Mouse (Mus musculus) midbrain, embryonic 11.5 days (tissue): Measurements from ENCODE around the gene Slc25a13. TPM values are rescaled to one million over a fixed set of nuclear protein-coding genes. Genes with fewer than 3 reads are reported as not detected.
"Not testable (repeated sequence)": the region's sequence is repeated elsewhere in the genome, so short reads cannot be mapped to it uniquely, and the experiment has no call there.

Experiments
- ATAC-seq: fragments of 200-750 bp; cut with Nextera tagmentation; 2 replicates; pipeline ENCODE4 v1.8.0; 2017; ENCODE audit warnings: moderate TSS enrichment, moderate library complexity; ENCODE audit not compliant: low FRiP score
- DNase-seq: peaks from one replicate; pipeline ENCODE4 v3.0.0; 2015; ENCODE audit warnings: low spot score; ENCODE audit errors: missing footprints
- H3K27ac ChIP-seq: fragments of 300-500 bp; sonication (generic); 2 replicates; pipeline ENCODE4 v1.5.1; 2014; ENCODE audit warnings: low read depth, low read length
- H3K27me3 ChIP-seq: fragments of 300-500 bp; sonication (generic); 2 replicates; pipeline ENCODE4 v1.6.1; 2014; ENCODE audit warnings: mild to moderate bottlenecking, low read length, moderate library complexity, mixed read lengths; ENCODE audit not compliant: control insufficient read depth, insufficient read depth
- H3K36me3 ChIP-seq: fragments of 300-500 bp; sonication (generic); 2 replicates; pipeline ENCODE4 v1.6.1; 2014; ENCODE audit warnings: mild to moderate bottlenecking, low read length, moderate library complexity, mixed read lengths; ENCODE audit not compliant: control insufficient read depth, insufficient read depth
- H3K4me1 ChIP-seq: fragments of 300-500 bp; sonication (generic); 2 replicates; pipeline ENCODE4 v1.6.1; 2014; ENCODE audit warnings: low read length; ENCODE audit not compliant: control insufficient read depth, insufficient read depth
- H3K4me2 ChIP-seq: fragments of 300-500 bp; sonication (generic); 2 replicates; pipeline ENCODE4 v1.6.1; 2014; ENCODE audit warnings: mild to moderate bottlenecking, moderate library complexity
- H3K4me3 ChIP-seq: fragments of 300-500 bp; sonication (generic); 2 replicates; pipeline ENCODE4 v1.5.1; 2014; ENCODE audit warnings: low read depth, low read length
- H3K9ac ChIP-seq: fragments of 300-500 bp; sonication (generic); 2 replicates; pipeline ENCODE4 v1.6.1; 2014; ENCODE audit warnings: low read length
- H3K9me3 ChIP-seq: fragments of 300-500 bp; sonication (generic); 2 replicates; pipeline ENCODE4 v1.6.1; 2016; ENCODE audit warnings: low read length; ENCODE audit not compliant: control insufficient read depth
- WGBS: fragments of 180-500 bp; shearing (Covaris S2); extraction: QIAGEN DNeasy Blood & Tissue Kit; methylation state at CpG from one replicate; pipeline ENCODE4 v1.1.7; 2014; 5-methylcytosine and 5-hydroxymethylcytosine counted together
- polyA plus RNA-seq: library from polyadenylated mRNA; unstranded; fragments of >200 nt; fragmentation: Nextera tagmentation; extraction: Ambion mirVana; gene quantifications from 2 replicates; pipeline ENCODE4 v1.2.1, GENCODE M21; 2014

Slc25a13 gene
- polyA plus RNA-seq, 1 experiment from 2014 or later = 34.7 TPM

DNA sequence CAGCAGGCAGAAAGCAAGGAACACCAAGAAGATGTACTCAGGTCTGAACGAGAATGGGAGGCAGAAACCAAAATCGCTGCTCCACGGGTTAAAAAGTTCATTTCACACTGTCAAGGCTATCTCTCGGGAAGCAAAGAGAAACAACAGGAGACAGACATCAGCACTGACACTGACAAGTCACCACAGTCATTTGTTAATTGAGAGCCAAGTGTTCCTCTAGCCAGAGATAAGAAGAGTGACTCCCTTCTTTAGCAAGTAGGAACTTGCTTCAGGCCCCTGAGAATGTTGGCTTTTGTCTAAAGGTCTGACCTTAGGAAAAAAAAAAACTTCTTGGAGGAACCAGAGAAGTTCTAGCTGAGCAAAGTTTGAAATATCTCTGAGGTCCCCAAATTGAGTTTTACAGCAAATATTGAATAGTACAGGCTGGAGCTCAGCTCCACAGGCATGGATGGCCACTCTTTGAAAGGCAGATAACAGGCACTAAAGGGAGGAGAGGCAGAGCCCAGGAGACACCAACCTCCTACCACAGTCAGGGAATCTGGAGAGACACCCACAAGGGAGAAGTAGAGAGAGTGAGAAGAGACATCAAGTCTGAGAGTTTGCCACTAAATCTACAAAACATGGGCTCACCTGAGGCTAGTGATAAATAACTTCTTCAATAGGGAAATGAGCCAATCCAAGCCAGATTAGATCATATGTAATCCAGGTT is 8.5 kb downstream of the Slc25a13 start:
- WGBS = 67% methylated on average over 4 of the region's 4 CpGs
- H3K9ac ChIP-seq = no peak overlapping the region
- H3K4me2 ChIP-seq = no peak overlapping the region
- H3K27me3 ChIP-seq = no peaks in the 10 kb centered on the region
- ATAC-seq (no peak), DNase-seq (no peak)
- H3K9me3 ChIP-seq = no peaks in the 10 kb centered on the region
- H3K27ac ChIP-seq = no peak overlapping the region
- no peaks in the 10 kb centered on the region for H3K4me1 ChIP-seq
- no peaks in the 10 kb centered on the region for H3K36me3 ChIP-seq
- no peak overlapping the region for H3K4me3 ChIP-seq

DNA sequence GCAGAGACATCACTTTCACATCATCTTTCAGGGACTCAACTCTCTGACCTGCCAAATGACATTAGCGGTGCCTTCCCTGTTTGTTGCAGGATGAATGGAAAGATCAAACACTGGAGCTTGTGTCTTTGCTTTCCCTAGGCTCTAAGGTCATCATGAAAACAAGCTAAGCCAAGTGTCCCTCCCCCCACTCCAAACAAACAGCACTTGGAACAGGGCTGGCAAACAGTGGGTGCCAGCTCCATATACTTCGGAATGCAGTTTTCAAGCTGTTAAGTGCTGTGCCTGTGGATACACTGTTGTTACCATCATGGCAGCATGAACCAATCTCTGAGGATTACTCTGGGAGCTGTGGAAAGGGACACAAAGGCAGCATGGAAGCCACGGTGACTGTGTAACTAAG is 9.1 kb downstream of the Slc25a13 start:
- ATAC-seq = no peak
- Histone ChIP-seq H3K4me2 (no peak overlapping the region), H3K27me3 (no peaks in the 10 kb centered on the region), H3K4me3 (no peak overlapping the region), H3K27ac (no peak overlapping the region), H3K36me3 (no peaks in the 10 kb centered on the region), H3K4me1 (no peaks in the 10 kb centered on the region), H3K9ac (no peak overlapping the region), H3K9me3 (no peaks in the 10 kb centered on the region)
- no peak for DNase-seq
- 77% methylated on average over 3 of the region's 3 CpGs for WGBS

DNA sequence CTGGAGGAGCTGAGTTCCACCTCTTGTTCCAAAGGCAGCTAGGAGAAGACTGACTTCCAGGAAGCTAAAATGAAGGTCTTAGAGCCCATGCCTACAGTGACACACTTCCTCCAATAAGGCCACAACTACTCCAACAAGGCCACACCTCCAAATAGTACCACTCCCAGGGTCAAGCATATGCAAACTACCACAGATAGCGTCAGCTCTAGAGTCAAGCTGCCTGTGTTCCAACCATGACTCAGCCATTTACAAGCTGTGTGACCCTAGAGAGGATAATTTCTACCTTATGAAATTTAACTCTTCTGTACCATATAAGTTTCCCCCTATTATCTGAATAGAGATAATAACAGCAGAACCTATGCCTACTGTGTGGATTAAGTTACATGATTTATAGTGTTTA is 9.6 kb downstream of the Slc25a13 start:
- no peaks in the 10 kb centered on the region for H3K36me3 ChIP-seq
- 79% methylated on average over 1 of the region's 1 CpGs for WGBS
- no peaks in the 10 kb centered on the region for H3K27me3 ChIP-seq
- H3K27ac ChIP-seq = no peak overlapping the region
- H3K9ac ChIP-seq = no peak overlapping the region
- H3K9me3 ChIP-seq = no peaks in the 10 kb centered on the region
- ATAC-seq (no peak), DNase-seq (no peak)
- H3K4me3 ChIP-seq = no peak overlapping the region
- H3K4me2 ChIP-seq = no peak overlapping the region
- H3K4me1 ChIP-seq = no peaks in the 10 kb centered on the region

DNA sequence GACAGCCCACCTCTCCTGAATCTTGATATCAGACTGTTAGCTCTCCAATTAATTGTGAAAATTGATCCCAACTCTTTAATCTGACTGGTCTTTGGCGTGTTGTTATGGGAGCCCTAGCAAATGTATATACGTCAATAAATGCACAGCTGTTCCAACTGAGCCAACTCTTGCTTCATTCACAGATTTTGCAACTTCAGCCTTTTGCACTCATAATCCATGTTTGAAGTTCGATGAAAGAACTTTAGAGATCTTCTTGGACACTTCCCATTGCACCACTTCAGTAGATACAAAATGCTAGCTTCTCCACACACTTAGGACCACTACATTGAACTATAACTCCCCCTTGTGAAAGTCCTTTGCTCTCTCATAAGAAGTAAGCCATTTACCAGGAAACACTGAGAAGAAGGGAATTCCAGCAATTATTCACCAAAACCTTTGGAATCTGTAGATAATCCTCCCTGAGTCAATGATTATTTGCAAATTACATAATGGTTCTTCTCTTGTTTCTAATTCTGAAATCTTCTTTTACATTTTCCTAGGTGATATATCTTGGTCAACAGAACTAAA is 11.3 kb downstream of the Slc25a13 start:
- ATAC-seq (no peak), DNase-seq (no peak)
- Histone ChIP-seq H3K9me3 (no peaks in the 10 kb centered on the region), H3K4me1 (no peaks in the 10 kb centered on the region), H3K27me3 (no peaks in the 10 kb centered on the region), H3K4me2 (no peak overlapping the region), H3K36me3 (no peaks in the 10 kb centered on the region), H3K9ac (no peak overlapping the region), H3K27ac (no peak overlapping the region), H3K4me3 (no peak overlapping the region)
- WGBS = 87% methylated on average over 3 of the region's 3 CpGs

DNA sequence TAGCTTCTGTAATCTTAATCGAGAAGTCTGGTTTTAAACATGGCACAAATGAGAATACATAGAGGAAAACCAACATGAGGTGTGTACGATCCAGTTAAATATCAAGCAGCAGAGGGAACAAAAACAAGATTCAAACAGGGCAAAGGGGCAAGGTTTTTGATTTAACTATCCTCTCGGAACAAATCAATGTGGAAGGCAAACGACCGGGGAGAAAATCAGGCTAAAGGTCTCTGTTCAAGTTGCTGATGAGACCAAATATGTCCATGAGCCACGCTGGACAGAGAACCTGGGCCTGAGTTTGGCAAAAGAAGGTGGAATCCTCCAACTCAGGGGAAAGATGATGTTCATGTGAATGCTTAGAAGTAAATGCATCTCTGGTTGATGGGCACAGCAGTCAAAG is 14.5 kb downstream of the Slc25a13 start:
- WGBS = 86% methylated on average over 6 of the region's 6 CpGs
- no peaks in the 10 kb centered on the region for H3K9me3 ChIP-seq
- H3K27me3 ChIP-seq = no peaks in the 10 kb centered on the region
- DNase-seq (no peak), ATAC-seq (no peak)
- no peak overlapping the region for H3K4me2 ChIP-seq
- H3K4me1 ChIP-seq = no peaks in the 10 kb centered on the region
- H3K36me3 ChIP-seq = no peaks in the 10 kb centered on the region
- no peak overlapping the region for H3K4me3 ChIP-seq
- no peak overlapping the region for H3K27ac ChIP-seq
- H3K9ac ChIP-seq = no peak overlapping the region

DNA sequence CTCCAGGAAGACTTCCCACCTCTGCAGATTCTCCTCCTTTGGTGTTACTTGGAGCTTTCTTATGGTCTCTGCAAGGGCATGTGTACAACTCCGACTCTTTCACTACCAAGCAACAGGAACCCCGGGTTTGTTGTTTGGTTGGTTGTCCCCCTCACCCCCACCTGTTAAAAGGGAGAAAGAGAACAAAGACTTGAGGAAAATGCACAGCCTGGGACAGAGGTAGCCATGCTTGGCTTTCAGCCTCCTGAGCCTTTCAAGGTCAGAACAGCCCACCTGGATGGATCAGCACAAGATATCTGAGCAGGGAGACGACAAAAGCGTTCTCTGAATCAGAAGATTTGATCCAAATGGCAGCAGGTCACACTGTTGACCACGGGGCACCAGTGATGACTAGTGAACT is 15.0 kb downstream of the Slc25a13 start:
- no peak overlapping the region for H3K9ac ChIP-seq
- H3K4me2 ChIP-seq = no peak overlapping the region
- DNase-seq = no peak
- no peak overlapping the region for H3K27ac ChIP-seq
- H3K9me3 ChIP-seq = no peaks in the 10 kb centered on the region
- H3K36me3 ChIP-seq = no peaks in the 10 kb centered on the region
- H3K27me3 ChIP-seq = no peaks in the 10 kb centered on the region
- no peak overlapping the region for H3K4me3 ChIP-seq
- H3K4me1 ChIP-seq = no peaks in the 10 kb centered on the region
- no peak for ATAC-seq
- 83% methylated on average over 5 of the region's 5 CpGs for WGBS

DNA sequence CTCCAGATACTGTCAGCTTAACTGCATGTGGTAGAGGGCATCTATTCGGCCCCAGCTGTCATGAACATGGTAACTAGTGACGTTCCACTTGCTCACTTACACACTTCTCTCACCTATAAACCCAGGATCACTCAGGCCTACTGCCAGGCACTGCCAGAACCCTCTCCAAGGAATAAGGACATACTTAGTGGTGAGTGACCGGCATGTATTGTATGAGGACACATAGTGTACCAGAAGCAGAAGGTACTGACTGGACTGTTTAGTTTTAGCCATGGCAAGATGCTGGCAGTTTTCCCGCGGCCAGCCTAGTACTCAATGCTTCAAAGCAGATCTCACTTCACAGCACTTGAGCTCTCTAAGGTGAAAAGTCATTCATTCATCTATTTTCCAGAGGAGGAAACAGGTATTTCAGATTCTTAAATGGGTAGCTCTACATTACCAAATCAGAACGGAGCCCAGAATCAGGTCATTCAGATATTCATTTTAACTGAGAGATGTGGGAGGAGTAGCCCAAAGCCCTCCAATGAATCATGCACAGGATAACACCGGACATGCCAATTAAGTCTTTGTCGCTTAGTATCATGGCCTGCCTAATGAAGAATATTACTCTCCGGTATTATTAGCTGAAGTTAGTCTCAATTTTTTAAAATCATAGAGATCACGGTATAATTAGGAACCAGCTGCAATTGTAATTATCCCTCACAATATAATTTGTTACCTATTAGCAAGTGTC is 17.7 kb downstream of the Slc25a13 start:
- Histone ChIP-seq H3K4me3 (no peak overlapping the region), H3K9ac (no peak overlapping the region), H3K36me3 (no peaks in the 10 kb centered on the region), H3K4me1 (no peaks in the 10 kb centered on the region), H3K4me2 (no peak overlapping the region), H3K9me3 (no peaks in the 10 kb centered on the region), H3K27me3 (no peaks in the 10 kb centered on the region), H3K27ac (no peak overlapping the region)
- ATAC-seq = no peak
- WGBS = 94% methylated on average over 10 of the region's 10 CpGs
- no peak for DNase-seq

DNA sequence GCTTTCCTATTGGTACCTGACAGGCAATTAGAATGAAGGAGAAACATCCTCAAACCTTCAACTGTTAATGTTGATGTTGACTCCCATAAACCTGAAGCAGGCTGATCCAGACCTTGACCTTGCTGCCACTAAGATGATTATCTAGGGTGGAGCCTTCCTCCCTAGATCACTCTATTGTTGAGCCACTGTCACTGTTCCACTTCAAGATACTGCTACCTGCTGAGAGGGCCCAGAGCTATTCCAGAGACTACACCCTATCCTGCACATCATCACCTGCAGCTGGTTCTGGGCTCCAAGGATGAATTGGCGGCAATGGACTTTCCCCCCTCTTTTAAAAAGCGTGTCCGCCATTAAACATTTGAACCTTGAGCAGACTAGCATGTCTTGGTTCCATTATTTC is 18.9 kb downstream of the Slc25a13 start:
- WGBS = 96% methylated on average over 3 of the region's 3 CpGs
- H3K4me1 ChIP-seq, H3K9me3 ChIP-seq: not testable (repeated sequence)

DNA sequence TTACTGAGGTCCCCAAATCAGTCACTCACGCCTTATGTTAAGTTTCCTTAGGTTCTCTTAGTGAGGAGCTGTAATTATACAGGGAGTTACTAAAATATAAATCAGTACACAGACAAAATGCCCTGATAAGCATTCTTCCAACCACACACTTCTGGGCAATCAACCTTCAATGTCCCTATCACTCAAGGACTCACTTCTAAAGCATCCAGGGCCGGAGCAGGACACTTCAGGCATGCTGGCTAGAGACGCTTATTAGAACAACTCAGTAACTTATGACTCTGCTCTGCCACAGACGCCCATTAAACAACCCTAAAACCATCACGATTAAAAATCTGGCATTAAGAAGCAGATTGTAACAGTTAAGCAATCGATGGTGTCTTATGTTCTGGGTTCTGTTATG is 19.6 kb downstream of the Slc25a13 start:
- Histone ChIP-seq H3K36me3 (no peaks in the 10 kb centered on the region), H3K4me2 (no peak overlapping the region), H3K27ac (no peak overlapping the region), H3K4me1 (no peaks in the 10 kb centered on the region), H3K9ac (no peak overlapping the region), H3K27me3 (no peaks in the 10 kb centered on the region), H3K4me3 (no peak overlapping the region), H3K9me3 (no peaks in the 10 kb centered on the region)
- DNase-seq = no peak
- ATAC-seq = no peak
- 91% methylated on average over 6 of the region's 6 CpGs for WGBS

More for the DNA sequence above, 18.9 kb downstream of the Slc25a13 start:
- not testable (repeated sequence) for DNase-seq, H3K4me3 ChIP-seq, H3K36me3 ChIP-seq, H3K4me2 ChIP-seq, H3K27me3 ChIP-seq, H3K9ac ChIP-seq, H3K27ac ChIP-seq, ATAC-seq
